Mouse (Mus musculus): ENCODE measurements around the gene Xpr1. TPM values are rescaled to one million over a fixed set of nuclear protein-coding genes. Genes with fewer than 3 reads are reported as not detected.

The Xpr1 gene
- polyA plus RNA-seq, 1 experiment = 27.2 TPM

- H3K9me3 ChIP-seq (replicated peaks; ENCODE audit: control insufficient read depth, insufficient read depth, low read length, poor library complexity, severe bottlenecking) = no peaks in the 10 kb centered on the region
- H3K4me3 ChIP-seq (ENCODE audit: low read depth, low read length) = no peak overlapping the region
- no peaks in the 10 kb centered on the region for H3K36me3 ChIP-seq (ENCODE audit: control insufficient read depth, insufficient read depth, low read length, poor library complexity, severe bottlenecking)
- H3K27ac ChIP-seq (ENCODE audit: insufficient read depth, low read length) = no peak overlapping the region
- TF ChIP-seq EP300 (IDR thresholded peaks at IDR 0.05; ENCODE audit: insufficient read depth, low read depth, low read length) (no peak), POLR2A (IDR thresholded peaks at IDR 0.05; ENCODE audit: insufficient read depth, low read length) (no peak), CTCF (IDR thresholded peaks at IDR 0.05; ENCODE audit: low read depth, low read length) (no peak)
- H3K4me1 ChIP-seq (ENCODE audit: control insufficient read depth, insufficient read depth, low read length) = no peaks in the 10 kb centered on the region
- no peak overlapping the region for H3K9ac ChIP-seq (ENCODE audit: low read depth, poor library complexity, severe bottlenecking)
- H3K27me3 ChIP-seq (ENCODE audit: control insufficient read depth, insufficient read depth, low read length, poor library complexity, severe bottlenecking) = no peaks in the 10 kb centered on the region
Observed at GRCm38 (mm10) chr1:155381931-155382330, 35.3 kb downstream of the Xpr1 start.

GRCm38 (mm10) chr1:155379289-155379688 is 37.9 kb downstream of the Xpr1 start:
- TF ChIP-seq EP300 (IDR thresholded peaks at IDR 0.05; ENCODE audit: insufficient read depth, low read depth, low read length) = no peak
- no peak for TF ChIP-seq CTCF (IDR thresholded peaks at IDR 0.05; ENCODE audit: low read depth, low read length)
- no peak for TF ChIP-seq POLR2A (IDR thresholded peaks at IDR 0.05; ENCODE audit: insufficient read depth, low read length)
- Histone ChIP-seq H3K27me3 (ENCODE audit: control insufficient read depth, insufficient read depth, low read length, poor library complexity, severe bottlenecking) (no peaks in the 10 kb centered on the region), H3K9me3 (replicated peaks; ENCODE audit: control insufficient read depth, insufficient read depth, low read length, poor library complexity, severe bottlenecking) (no peaks in the 10 kb centered on the region), H3K36me3 (ENCODE audit: control insufficient read depth, insufficient read depth, low read length, poor library complexity, severe bottlenecking) (no peaks in the 10 kb centered on the region), H3K9ac (ENCODE audit: low read depth, poor library complexity, severe bottlenecking) (no peak overlapping the region), H3K4me1 (ENCODE audit: control insufficient read depth, insufficient read depth, low read length) (no peaks in the 10 kb centered on the region), H3K27ac (ENCODE audit: insufficient read depth, low read length) (no peak overlapping the region), H3K4me3 (ENCODE audit: low read depth, low read length) (no peak overlapping the region)

GRCm38 (mm10) chr1:155372821-155373220 is 44.4 kb downstream of the Xpr1 start:
- Histone ChIP-seq H3K27ac (ENCODE audit: insufficient read depth, low read length) (no peak overlapping the region), H3K4me1 (ENCODE audit: control insufficient read depth, insufficient read depth, low read length) (no peaks in the 10 kb centered on the region), H3K9ac (ENCODE audit: low read depth, poor library complexity, severe bottlenecking) (no peak overlapping the region), H3K36me3 (ENCODE audit: control insufficient read depth, insufficient read depth, low read length, poor library complexity, severe bottlenecking) (no peaks in the 10 kb centered on the region), H3K4me3 (ENCODE audit: low read depth, low read length) (no peak overlapping the region), H3K27me3 (ENCODE audit: control insufficient read depth, insufficient read depth, low read length, poor library complexity, severe bottlenecking) (no peaks in the 10 kb centered on the region), H3K9me3 (replicated peaks; ENCODE audit: control insufficient read depth, insufficient read depth, low read length, poor library complexity, severe bottlenecking) (no peaks in the 10 kb centered on the region)
- TF ChIP-seq POLR2A (IDR thresholded peaks at IDR 0.05; ENCODE audit: insufficient read depth, low read length) = no peak

GRCm38 (mm10) chr1:155370075-155370658 is 47.0 kb downstream of the Xpr1 start:
- H3K9me3 ChIP-seq (replicated peaks; ENCODE audit: control insufficient read depth, insufficient read depth, low read length, poor library complexity, severe bottlenecking) = no peaks in the 10 kb centered on the region
- no peak overlapping the region for H3K4me3 ChIP-seq (ENCODE audit: low read depth, low read length)
- TF ChIP-seq CTCF (IDR thresholded peaks at IDR 0.05; ENCODE audit: low read depth, low read length) = no peak
- TF ChIP-seq POLR2A (IDR thresholded peaks at IDR 0.05; ENCODE audit: insufficient read depth, low read length) = no peak
- no peak for TF ChIP-seq EP300 (IDR thresholded peaks at IDR 0.05; ENCODE audit: insufficient read depth, low read depth, low read length)
- no peak overlapping the region for H3K9ac ChIP-seq (ENCODE audit: low read depth, poor library complexity, severe bottlenecking)
- H3K27ac ChIP-seq (ENCODE audit: insufficient read depth, low read length) = no peak overlapping the region
- no peaks in the 10 kb centered on the region for H3K4me1 ChIP-seq (ENCODE audit: control insufficient read depth, insufficient read depth, low read length)
- H3K27me3 ChIP-seq (ENCODE audit: control insufficient read depth, insufficient read depth, low read length, poor library complexity, severe bottlenecking) = no peaks in the 10 kb centered on the region
- no peaks in the 10 kb centered on the region for H3K36me3 ChIP-seq (ENCODE audit: control insufficient read depth, insufficient read depth, low read length, poor library complexity, severe bottlenecking)

- H3K27ac ChIP-seq (ENCODE audit: insufficient read depth, low read length) = no peak overlapping the region
- TF ChIP-seq EP300 (IDR thresholded peaks at IDR 0.05; ENCODE audit: insufficient read depth, low read depth, low read length) (no peak), POLR2A (IDR thresholded peaks at IDR 0.05; ENCODE audit: insufficient read depth, low read length) (no peak), CTCF (IDR thresholded peaks at IDR 0.05; ENCODE audit: low read depth, low read length) (no peak)
- no peak overlapping the region for H3K9ac ChIP-seq (ENCODE audit: low read depth, poor library complexity, severe bottlenecking)
Observed at GRCm38 (mm10) chr1:155366366-155366765, 50.8 kb downstream of the Xpr1 start.

GRCm38 (mm10) chr1:155361502-155362126 is 55.6 kb downstream of the Xpr1 start:
- no peak overlapping the region for H3K4me3 ChIP-seq (ENCODE audit: low read depth, low read length)
- no peaks in the 10 kb centered on the region for H3K9me3 ChIP-seq (replicated peaks; ENCODE audit: control insufficient read depth, insufficient read depth, low read length, poor library complexity, severe bottlenecking)
- H3K36me3 ChIP-seq (ENCODE audit: control insufficient read depth, insufficient read depth, low read length, poor library complexity, severe bottlenecking) = no peaks in the 10 kb centered on the region
- no peak for TF ChIP-seq POLR2A (IDR thresholded peaks at IDR 0.05; ENCODE audit: insufficient read depth, low read length)
- no peak for TF ChIP-seq EP300 (IDR thresholded peaks at IDR 0.05; ENCODE audit: insufficient read depth, low read depth, low read length)
- TF ChIP-seq CTCF (IDR thresholded peaks at IDR 0.05; ENCODE audit: low read depth, low read length) = no peak
- no peaks in the 10 kb centered on the region for H3K27me3 ChIP-seq (ENCODE audit: control insufficient read depth, insufficient read depth, low read length, poor library complexity, severe bottlenecking)
- no peaks in the 10 kb centered on the region for H3K4me1 ChIP-seq (ENCODE audit: control insufficient read depth, insufficient read depth, low read length)
- no peak overlapping the region for H3K9ac ChIP-seq (ENCODE audit: low read depth, poor library complexity, severe bottlenecking)
- H3K27ac ChIP-seq (ENCODE audit: insufficient read depth, low read length) = no peak overlapping the region

More at GRCm38 (mm10) chr1:155366366-155366765, 50.8 kb downstream of the Xpr1 start:
- Histone ChIP-seq H3K4me3 (ENCODE audit: low read depth, low read length) (no peak overlapping the region), H3K27me3 (ENCODE audit: control insufficient read depth, insufficient read depth, low read length, poor library complexity, severe bottlenecking) (no peaks in the 10 kb centered on the region), H3K4me1 (ENCODE audit: control insufficient read depth, insufficient read depth, low read length) (no peaks in the 10 kb centered on the region), H3K36me3 (ENCODE audit: control insufficient read depth, insufficient read depth, low read length, poor library complexity, severe bottlenecking) (no peaks in the 10 kb centered on the region), H3K9me3 (replicated peaks; ENCODE audit: control insufficient read depth, insufficient read depth, low read length, poor library complexity, severe bottlenecking) (no peaks in the 10 kb centered on the region)

Data from ES-Bruce4 (cell line).